Mouse (Mus musculus) neural tube, embryonic 14.5 days (tissue): Measurements from ENCODE around the gene Cops6. TPM values are rescaled to one million over a fixed set of nuclear protein-coding genes. Genes with fewer than 3 reads are reported as not detected.
A peak's percentile ranks its signal among the peaks of the same experiment; 100 is the strongest.

ENCODE experiments used
- ATAC-seq: fragments of 200-750 bp; cut with Nextera tagmentation; 2 replicates; pipeline ENCODE4 v1.8.0; 2017; ENCODE audit warnings: low read depth, mild to moderate bottlenecking, moderate TSS enrichment, moderate library complexity
- H3K27ac ChIP-seq: fragments of 300-500 bp; sonication (generic); 2 replicates; pipeline ENCODE4 v1.5.1; 2014; ENCODE audit warnings: low read depth, mild to moderate bottlenecking, control low read depth, low read length, moderate library complexity, mixed read lengths
- H3K27me3 ChIP-seq: fragments of 300-500 bp; sonication (generic); 2 replicates; pipeline ENCODE4 v1.6.1; 2014; ENCODE audit warnings: low read length; ENCODE audit not compliant: control insufficient read depth, insufficient read depth
- H3K36me3 ChIP-seq: fragments of 300-500 bp; sonication (generic); 2 replicates; pipeline ENCODE4 v1.6.1; 2014; ENCODE audit warnings: low read length, mixed read lengths; ENCODE audit not compliant: control insufficient read depth, insufficient read depth
- H3K4me1 ChIP-seq: fragments of 300-500 bp; sonication (generic); 2 replicates; pipeline ENCODE4 v1.6.1; 2014; ENCODE audit warnings: low read length; ENCODE audit not compliant: control insufficient read depth, insufficient read depth
- H3K4me2 ChIP-seq: fragments of 300-500 bp; sonication (generic); 2 replicates; pipeline ENCODE4 v1.6.1; 2014; ENCODE audit warnings: mild to moderate bottlenecking, low read depth, low read length, control low read depth
- H3K4me3 ChIP-seq: fragments of 300-500 bp; sonication (generic); 2 replicates; pipeline ENCODE4 v1.5.1; 2014; ENCODE audit warnings: low read depth, low read length, control low read depth, mixed read lengths
- H3K9ac ChIP-seq: fragments of 300-500 bp; sonication (generic); replicated peaks from 2 replicates; pipeline ENCODE4 v1.6.1; 2014; ENCODE audit warnings: low read depth, mild to moderate bottlenecking, control low read depth, low read length, mixed read lengths
- H3K9me3 ChIP-seq: fragments of 300-500 bp; sonication (generic); 2 replicates; pipeline ENCODE4 v1.6.1; 2016; ENCODE audit warnings: low read length; ENCODE audit not compliant: control insufficient read depth
- WGBS: fragments of 180-500 bp; shearing (Covaris S2); extraction: QIAGEN DNeasy Blood & Tissue Kit; methylation state at CpG from one replicate; pipeline ENCODE4 v1.1.7; 2014; 5-methylcytosine and 5-hydroxymethylcytosine counted together
- polyA plus RNA-seq: library from polyadenylated mRNA; unstranded; fragments of >200 nt; fragmentation: Nextera tagmentation; extraction: Ambion mirVana; gene quantifications from 2 replicates; pipeline ENCODE4 v1.2.1, GENCODE M21; 2014

The Cops6 gene
- polyA plus RNA-seq, 1 experiment from 2014 or later, result 252 TPM

- no peak overlapping the region for H3K27ac ChIP-seq
- 86% methylated on average over 3 of the region's 3 CpGs for WGBS
- no peaks in the 10 kb centered on the region for H3K9me3 ChIP-seq
- peaks cover 34% of the 10 kb centered on the region for H3K36me3 ChIP-seq
- no peak for ATAC-seq
- H3K4me2 ChIP-seq, result peak overlapping the region; percentile 56; the same call in 1 of the 2 replicates
- H3K27me3 ChIP-seq, result no peaks in the 10 kb centered on the region
- no peak overlapping the region for H3K9ac ChIP-seq
- peaks cover 15% of the 10 kb centered on the region for H3K4me1 ChIP-seq
- no peak overlapping the region for H3K4me3 ChIP-seq
Measured at GRCm38 (mm10) chr5:138173217-138173616, 12.3 kb downstream of the Cops6 start.

GRCm38 (mm10) chr5:138186950-138187638 is 26.2 kb downstream of the Cops6 start, which contains the start of the genes Taf6 and Cnpy4:
Gene Taf6, minus strand, starts transcription at chr5:138187451.
Gene Cnpy4, plus strand, starts transcription at chr5:138187485.
- Histone ChIP-seq H3K9ac (peak within 1 kb of the TSS; percentile 74), H3K27ac (peak within 1 kb of the TSS; percentile 64), H3K4me1 (peaks cover 10% of the 10 kb centered on the region), H3K36me3 (peaks cover 22% of the 10 kb centered on the region), H3K4me3 (peak within 1 kb of the TSS; percentile 49), H3K27me3 (no peaks in the 10 kb centered on the region), H3K4me2 (peak within 1 kb of the TSS; percentile 86), H3K9me3 (no peaks in the 10 kb centered on the region)
- ATAC-seq, result peak; percentile 83
- under 1% methylated on average over 31 of the region's 31 CpGs for WGBS

- under 1% methylated on average over 10 of the region's 10 CpGs for WGBS
- H3K9me3 ChIP-seq, result no peaks in the 10 kb centered on the region
Measured at GRCm38 (mm10) chr5:138187661-138188306, 26.9 kb downstream of the Cops6 start.

GRCm38 (mm10) chr5:138193771-138194727 is 33.2 kb downstream of the Cops6 start, which contains the start of gene Mblac1:
Gene Mblac1, plus strand, starts transcription at chr5:138194314.
- 7% methylated on average over 54 of the region's 54 CpGs for WGBS
- H3K27me3 ChIP-seq, result no peaks in the 10 kb centered on the region
- peak within 1 kb of the TSS; percentile 76 for H3K4me3 ChIP-seq
- peak within 1 kb of the TSS; percentile 84 for H3K9ac ChIP-seq
- H3K4me1 ChIP-seq, result peaks cover 7% of the 10 kb centered on the region; the same call in 1 of the 2 replicates
- peak within 1 kb of the TSS; percentile 90 for H3K27ac ChIP-seq
- peak; percentile 88 for ATAC-seq
- no peaks in the 10 kb centered on the region; the same call in 1 of the 2 replicates for H3K36me3 ChIP-seq
- peak within 1 kb of the TSS; percentile 96 for H3K4me2 ChIP-seq
- H3K9me3 ChIP-seq, result no peaks in the 10 kb centered on the region

More at GRCm38 (mm10) chr5:138187661-138188306, 26.9 kb downstream of the Cops6 start:
- H3K4me2 ChIP-seq, result peak overlapping the region; percentile 86
- H3K9ac ChIP-seq, result peak overlapping the region; percentile 44
- H3K27me3 ChIP-seq, result no peaks in the 10 kb centered on the region
- peaks cover 16% of the 10 kb centered on the region; the same call in 1 of the 2 replicates for H3K36me3 ChIP-seq
- peak; percentile 81 for ATAC-seq
- peaks cover 10% of the 10 kb centered on the region for H3K4me1 ChIP-seq
- peak overlapping the region; percentile 55 for H3K27ac ChIP-seq
- peak overlapping the region; percentile 49 for H3K4me3 ChIP-seq

- peak overlapping the region; percentile 76 for H3K4me3 ChIP-seq
- no peaks in the 10 kb centered on the region for H3K9me3 ChIP-seq
- H3K4me2 ChIP-seq, result peak overlapping the region; percentile 96
- peak overlapping the region; percentile 90 for H3K27ac ChIP-seq
- 1% methylated on average over 29 of the region's 29 CpGs for WGBS
- no peaks in the 10 kb centered on the region; the same call in 1 of the 2 replicates for H3K36me3 ChIP-seq
- no peaks in the 10 kb centered on the region for H3K27me3 ChIP-seq
- H3K4me1 ChIP-seq, result peaks cover 7% of the 10 kb centered on the region; the same call in 1 of the 2 replicates
- peak overlapping the region; percentile 84 for H3K9ac ChIP-seq
- peak; percentile 74 for ATAC-seq
Measured at GRCm38 (mm10) chr5:138194755-138195345, 34.0 kb downstream of the Cops6 start.

GRCm38 (mm10) chr5:138195463-138195862 is 34.6 kb downstream of the Cops6 start:
- H3K4me3 ChIP-seq, result peak overlapping the region; percentile 76
- WGBS, result 73% methylated on average over 7 of the region's 7 CpGs
- H3K27me3 ChIP-seq, result no peaks in the 10 kb centered on the region
- H3K36me3 ChIP-seq, result no peaks in the 10 kb centered on the region; the same call in 1 of the 2 replicates
- H3K4me2 ChIP-seq, result peak overlapping the region; percentile 96
- H3K9ac ChIP-seq, result peak overlapping the region; percentile 84; the same call in 1 of the 2 replicates
- peaks cover 7% of the 10 kb centered on the region; the same call in 1 of the 2 replicates for H3K4me1 ChIP-seq
- no peaks in the 10 kb centered on the region for H3K9me3 ChIP-seq
- no peak overlapping the region for H3K27ac ChIP-seq
- no peak for ATAC-seq

GRCm38 (mm10) chr5:138199576-138199975 is 38.7 kb downstream of the Cops6 start:
- no peak overlapping the region for H3K4me3 ChIP-seq
- H3K9ac ChIP-seq, result no peak overlapping the region
- H3K4me2 ChIP-seq, result no peak overlapping the region
- WGBS, result 11% methylated on average over 1 of the region's 1 CpGs
- ATAC-seq, result no peak
- no peaks in the 10 kb centered on the region for H3K27me3 ChIP-seq
- H3K4me1 ChIP-seq, result peaks cover 7% of the 10 kb centered on the region; the same call in 1 of the 2 replicates
- H3K36me3 ChIP-seq, result no peaks in the 10 kb centered on the region
- no peaks in the 10 kb centered on the region for H3K9me3 ChIP-seq
- H3K27ac ChIP-seq, result no peak overlapping the region

GRCm38 (mm10) chr5:138202086-138202485 is 41.2 kb downstream of the Cops6 start:
- no peak overlapping the region for H3K4me2 ChIP-seq
- H3K27ac ChIP-seq, result no peak overlapping the region
- no peak for ATAC-seq
- no peak overlapping the region for H3K9ac ChIP-seq
- no peaks in the 10 kb centered on the region for H3K36me3 ChIP-seq
- H3K27me3 ChIP-seq, result no peaks in the 10 kb centered on the region
- H3K9me3 ChIP-seq, result no peaks in the 10 kb centered on the region
- 86% methylated on average over 3 of the region's 3 CpGs for WGBS
- H3K4me1 ChIP-seq, result no peaks in the 10 kb centered on the region
- no peak overlapping the region for H3K4me3 ChIP-seq
